Mouse (Mus musculus): ENCODE results near the gene Lclat1.
"Not testable (repeated sequence)": the region's sequence is repeated elsewhere in the genome, so short reads cannot be mapped to it uniquely, and the experiment has no call there.

The Lclat1 gene

GRCm38 (mm10) chr17:73136562-73137484 is 29.0 kb downstream of the Lclat1 start:
- no peak for ATAC-seq (ENCODE audit: low TSS enrichment)

GRCm38 (mm10) chr17:73138217-73138616 is 30.4 kb downstream of the Lclat1 start:
- no peak for ATAC-seq (ENCODE audit: low TSS enrichment)

- ATAC-seq (ENCODE audit: low TSS enrichment) = no peak
Measured at GRCm38 (mm10) chr17:73142029-73142428, 34.2 kb downstream of the Lclat1 start.

GRCm38 (mm10) chr17:73142445-73142844 is 34.7 kb downstream of the Lclat1 start:
- no peak for ATAC-seq (ENCODE audit: low TSS enrichment)

- ATAC-seq (ENCODE audit: low TSS enrichment) = no peak
Measured at GRCm38 (mm10) chr17:73145426-73145825, 37.6 kb downstream of the Lclat1 start.

GRCm38 (mm10) chr17:73148607-73149006 is 40.8 kb downstream of the Lclat1 start:
- ATAC-seq (ENCODE audit: low TSS enrichment) = no peak

- ATAC-seq (ENCODE audit: low TSS enrichment) = not testable (repeated sequence)
Measured at GRCm38 (mm10) chr17:73152790-73153525, 45.2 kb downstream of the Lclat1 start.

- no peak for ATAC-seq (ENCODE audit: low TSS enrichment)
Measured at GRCm38 (mm10) chr17:73153672-73154071, 45.9 kb downstream of the Lclat1 start.

- ATAC-seq (ENCODE audit: low TSS enrichment) = no peak
Measured at GRCm38 (mm10) chr17:73156606-73157005, 48.8 kb downstream of the Lclat1 start.

GRCm38 (mm10) chr17:73161795-73162194 is 54.0 kb downstream of the Lclat1 start:
- ATAC-seq (ENCODE audit: low TSS enrichment) = no peak

GRCm38 (mm10) chr17:73162445-73163208 is 54.8 kb downstream of the Lclat1 start:
- ATAC-seq (ENCODE audit: low TSS enrichment) = no peak

- ATAC-seq (ENCODE audit: low TSS enrichment) = no peak
Measured at GRCm38 (mm10) chr17:73163597-73163996, 55.8 kb downstream of the Lclat1 start.

GRCm38 (mm10) chr17:73164121-73164520 is 56.3 kb downstream of the Lclat1 start:
- no peak for ATAC-seq (ENCODE audit: low TSS enrichment)

- peak; percentile 23; the same call in 1 of the 2 replicates for ATAC-seq (ENCODE audit: low TSS enrichment)
Measured at GRCm38 (mm10) chr17:73169461-73169860, 61.7 kb downstream of the Lclat1 start.

GRCm38 (mm10) chr17:73170141-73170540 is 62.4 kb downstream of the Lclat1 start:
- ATAC-seq (ENCODE audit: low TSS enrichment) = no peak

GRCm38 (mm10) chr17:73174083-73174562 is 66.3 kb downstream of the Lclat1 start:
- ATAC-seq (ENCODE audit: low TSS enrichment) = peak; percentile 67

GRCm38 (mm10) chr17:73175720-73176119 is 67.9 kb downstream of the Lclat1 start:
- no peak for ATAC-seq (ENCODE audit: low TSS enrichment)

- no peak for ATAC-seq (ENCODE audit: low TSS enrichment)
Measured at GRCm38 (mm10) chr17:73177079-73177478, 69.3 kb downstream of the Lclat1 start.

GRCm38 (mm10) chr17:73186929-73187328 is 79.1 kb downstream of the Lclat1 start:
- ATAC-seq (ENCODE audit: low TSS enrichment) = no peak

- no peak for ATAC-seq (ENCODE audit: low TSS enrichment)
Measured at GRCm38 (mm10) chr17:73194146-73194545, 86.4 kb downstream of the Lclat1 start.

- ATAC-seq (ENCODE audit: low TSS enrichment) = peak; percentile 93
Measured at GRCm38 (mm10) chr17:73194575-73194974, 86.8 kb downstream of the Lclat1 start.

Data from frontal cortex, adult (tissue).